Mouse (Mus musculus) cerebellum, adult 9-10 months (tissue): ENCODE data around the gene Arglu1.

Source experiments
- DNase-seq: peaks from one replicate; pipeline ENCODE4 v3.0.0; 2022

Gene Arglu1

GRCm38 (mm10) chr8:8621236-8621917 lies 68.9 kb downstream of the Arglu1 start:
- no peak for DNase-seq

- no peak for DNase-seq
Measured at GRCm38 (mm10) chr8:8620536-8620935, 69.8 kb downstream of the Arglu1 start.

- no peak for DNase-seq
Measured at GRCm38 (mm10) chr8:8619221-8620194, 70.8 kb downstream of the Arglu1 start.
